Mouse (Mus musculus) bone marrow macrophage, adult 2 months (primary cell): ENCODE data around the gene Bckdhb.

Experiments
- CTCF ChIP-seq: IDR thresholded peaks from 2 replicates; pipeline ENCODE4 v1.5.1; 2012; ENCODE audit warnings: low read depth, mild to moderate bottlenecking, low read length, moderate library complexity
- POLR2A ChIP-seq: IDR thresholded peaks from 2 replicates; pipeline ENCODE4 v1.6.1; 2012; ENCODE audit warnings: mild to moderate bottlenecking, low read depth, low read length, borderline replicate concordance

DNA sequence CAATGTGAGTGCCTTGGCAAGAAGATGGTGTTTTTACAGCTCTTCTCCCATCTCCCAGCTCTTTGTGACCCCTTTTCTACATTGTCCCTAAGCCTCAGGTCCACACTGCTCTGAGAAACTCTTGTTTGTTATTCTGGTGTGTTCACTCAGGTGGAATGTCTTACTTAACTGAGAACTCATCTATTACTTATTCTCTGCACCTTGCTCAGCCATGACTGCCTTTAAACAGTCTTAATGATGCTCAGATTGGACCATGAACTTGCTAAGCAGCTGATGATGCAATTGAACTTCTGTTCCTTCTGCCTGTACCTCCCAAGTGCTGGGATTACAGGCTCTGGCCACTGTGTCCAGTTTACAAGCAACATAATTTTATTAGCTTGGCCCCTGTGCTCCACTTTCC is 86.2 kb downstream of the Bckdhb start:
- no peak for TF ChIP-seq POLR2A
- TF ChIP-seq CTCF: no peak
